Mouse (Mus musculus) hindbrain, embryonic 15.5 days (tissue): ENCODE measurements at regions not wholly inside any gene's neighbourhood (a gene's known extent, or its start where the extent isn't known, plus 50 kb on each side); places are given as distances from the start of the nearest gene placed in this dataset.

Experiments
- ATAC-seq: fragments of 200-750 bp; cut with Nextera tagmentation; 2 replicates; pipeline ENCODE4 v1.8.0; 2017; ENCODE audit warnings: low read depth, moderate number of reproducible peaks, moderate TSS enrichment; ENCODE audit not compliant: low FRiP score
- H3K27ac ChIP-seq: fragments of 300-500 bp; sonication (generic); replicated peaks from 2 replicates; pipeline ENCODE4 v1.5.1; 2015; ENCODE audit warnings: mild to moderate bottlenecking, inconsistent platforms
- H3K27me3 ChIP-seq: fragments of 300-500 bp; sonication (generic); 2 replicates; pipeline ENCODE4 v1.6.1; 2015; ENCODE audit warnings: control low read depth, inconsistent platforms
- H3K36me3 ChIP-seq: fragments of 300-500 bp; sonication (generic); 2 replicates; pipeline ENCODE4 v1.6.1; 2015; ENCODE audit warnings: control low read depth, inconsistent platforms
- H3K4me1 ChIP-seq: fragments of 300-500 bp; sonication (generic); replicated peaks from 2 replicates; pipeline ENCODE4 v1.6.1; 2015; ENCODE audit warnings: control low read depth, inconsistent platforms
- H3K4me2 ChIP-seq: fragments of 300-500 bp; sonication (generic); 2 replicates; pipeline ENCODE4 v1.6.1; 2015; ENCODE audit warnings: moderate library complexity, mild to moderate bottlenecking, inconsistent platforms
- H3K4me3 ChIP-seq: fragments of 300-500 bp; sonication (generic); 2 replicates; pipeline ENCODE4 v1.5.1; 2015; ENCODE audit warnings: mild to moderate bottlenecking, inconsistent platforms
- H3K9ac ChIP-seq: fragments of 300-500 bp; sonication (generic); 2 replicates; pipeline ENCODE4 v1.6.1; 2015; ENCODE audit warnings: inconsistent platforms
- H3K9me3 ChIP-seq: fragments of 300-500 bp; sonication (generic); 2 replicates; pipeline ENCODE4 v1.6.1; 2016; ENCODE audit warnings: control low read depth, inconsistent platforms
- WGBS: fragments of 180-500 bp; shearing (Covaris S2); methylation state at CpG from one replicate; pipeline ENCODE4 v1.1.7; 2015; 5-methylcytosine and 5-hydroxymethylcytosine counted together

GRCm38 (mm10) chr4:71932818-71933217, 175.1 kb upstream of the Gm11232 start:
- no peak overlapping the region for H3K9ac ChIP-seq
- no peaks in the 10 kb centered on the region for H3K27me3 ChIP-seq
- 64% methylated on average over 1 of the region's 1 CpGs for WGBS
- H3K27ac ChIP-seq, result no peak overlapping the region
- H3K4me3 ChIP-seq, result no peak overlapping the region
- H3K4me2 ChIP-seq, result no peak overlapping the region
- no peaks in the 10 kb centered on the region for H3K9me3 ChIP-seq
- H3K4me1 ChIP-seq, result 0 out of 2 replicates have a peak, but pooled peaks cover 2% of the 10 kb centered on the region
- no peaks in the 10 kb centered on the region for H3K36me3 ChIP-seq
- no peak for ATAC-seq

- Histone ChIP-seq H3K4me2 (no peak overlapping the region), H3K27me3 (no peaks in the 10 kb centered on the region), H3K36me3 (no peaks in the 10 kb centered on the region), H3K9me3 (no peaks in the 10 kb centered on the region), H3K4me3 (no peak overlapping the region), H3K9ac (no peak overlapping the region), H3K4me1 (no peaks in the 10 kb centered on the region), H3K27ac (no peak overlapping the region)
- 89% methylated on average over 1 of the region's 1 CpGs for whole genome bisulfite sequencing
- no peak for ATAC-seq
Observed at GRCm38 (mm10) chr4:71911551-71911950, 153.8 kb upstream of the Gm11232 start.

- ATAC-seq, result no peak
- H3K36me3 ChIP-seq, result no peaks in the 10 kb centered on the region
- H3K9ac ChIP-seq, result no peak overlapping the region
- H3K27ac ChIP-seq, result no peak overlapping the region
- no peak overlapping the region for H3K4me3 ChIP-seq
- WGBS, result 96% methylated on average over 4 of the region's 4 CpGs
- no peaks in the 10 kb centered on the region for H3K9me3 ChIP-seq
- no peaks in the 10 kb centered on the region for H3K27me3 ChIP-seq
- H3K4me2 ChIP-seq, result no peak overlapping the region
- H3K4me1 ChIP-seq, result no peaks in the 10 kb centered on the region
Observed at GRCm38 (mm10) chr4:71875651-71876050, 117.9 kb upstream of the Gm11232 start.

- Histone ChIP-seq H3K9me3 (no peaks in the 10 kb centered on the region), H3K4me3 (no peak overlapping the region), H3K36me3 (no peaks in the 10 kb centered on the region), H3K4me2 (no peak overlapping the region), H3K27ac (no peak overlapping the region), H3K27me3 (no peaks in the 10 kb centered on the region), H3K4me1 (no peaks in the 10 kb centered on the region), H3K9ac (no peak overlapping the region)
- WGBS, result 56% methylated on average over 1 of the region's 1 CpGs
- ATAC-seq, result no peak
Observed at GRCm38 (mm10) chr4:71866948-71867347, 109.2 kb upstream of the Gm11232 start.

GRCm38 (mm10) chr4:71841833-71842232, 84.1 kb upstream of the Gm11232 start:
- Histone ChIP-seq H3K27me3 (no peaks in the 10 kb centered on the region), H3K4me3 (no peak overlapping the region), H3K4me2 (no peak overlapping the region), H3K27ac (no peak overlapping the region), H3K9ac (no peak overlapping the region), H3K4me1 (peaks cover 19% of the 10 kb centered on the region), H3K36me3 (no peaks in the 10 kb centered on the region), H3K9me3 (no peaks in the 10 kb centered on the region)
- 76% methylated on average over 3 of the region's 3 CpGs for WGBS
- ATAC-seq, result no peak

- H3K36me3 ChIP-seq, result no peaks in the 10 kb centered on the region
- peaks cover 19% of the 10 kb centered on the region for H3K4me1 ChIP-seq
- ATAC-seq, result peak; percentile 39; the same call in 1 of the 2 replicates
- no peak overlapping the region for H3K4me3 ChIP-seq
- no peaks in the 10 kb centered on the region for H3K27me3 ChIP-seq
- no peak overlapping the region for H3K9ac ChIP-seq
- no peaks in the 10 kb centered on the region for H3K9me3 ChIP-seq
- 63% methylated on average over 1 of the region's 1 CpGs for WGBS
- no peak overlapping the region for H3K4me2 ChIP-seq
- H3K27ac ChIP-seq, result peak overlapping the region; percentile 25
Observed at GRCm38 (mm10) chr4:71840774-71841146, 83.0 kb upstream of the Gm11232 start.

- 32% methylated on average over 5 of the region's 5 CpGs for WGBS
- ATAC-seq, result peak; percentile 85
- H3K4me2 ChIP-seq, result no peak overlapping the region
- H3K27ac ChIP-seq, result peak overlapping the region; percentile 25
- no peaks in the 10 kb centered on the region for H3K27me3 ChIP-seq
- H3K9me3 ChIP-seq, result no peaks in the 10 kb centered on the region
- H3K4me1 ChIP-seq, result peaks cover 19% of the 10 kb centered on the region
- no peaks in the 10 kb centered on the region for H3K36me3 ChIP-seq
- H3K4me3 ChIP-seq, result no peak overlapping the region
- no peak overlapping the region for H3K9ac ChIP-seq
Observed at GRCm38 (mm10) chr4:71839803-71840773, 82.3 kb upstream of the Gm11232 start.

GRCm38 (mm10) chr4:71839134-71839802, 81.5 kb upstream of the Gm11232 start:
- H3K36me3 ChIP-seq, result no peaks in the 10 kb centered on the region
- H3K9me3 ChIP-seq, result no peaks in the 10 kb centered on the region
- no peak for ATAC-seq
- H3K27me3 ChIP-seq, result no peaks in the 10 kb centered on the region
- no peak overlapping the region for H3K9ac ChIP-seq
- no peak overlapping the region for H3K4me3 ChIP-seq
- no peak overlapping the region for H3K27ac ChIP-seq
- WGBS, result 74% methylated on average over 3 of the region's 3 CpGs
- H3K4me2 ChIP-seq, result no peak overlapping the region
- H3K4me1 ChIP-seq, result peaks cover 19% of the 10 kb centered on the region

- H3K36me3 ChIP-seq, result no peaks in the 10 kb centered on the region
- no peak overlapping the region for H3K4me3 ChIP-seq
- no peak overlapping the region for H3K27ac ChIP-seq
- no peaks in the 10 kb centered on the region for H3K27me3 ChIP-seq
- no peak for ATAC-seq
- H3K4me1 ChIP-seq, result peaks cover 12% of the 10 kb centered on the region
- no peak overlapping the region for H3K9ac ChIP-seq
- no peaks in the 10 kb centered on the region for H3K9me3 ChIP-seq
- no peak overlapping the region for H3K4me2 ChIP-seq
- 90% methylated on average over 1 of the region's 1 CpGs for WGBS
Observed at GRCm38 (mm10) chr4:71835737-71836136, 78.0 kb upstream of the Gm11232 start.

- H3K9ac ChIP-seq, result no peak overlapping the region
- 72% methylated on average over 4 of the region's 4 CpGs for WGBS
- H3K9me3 ChIP-seq, result no peaks in the 10 kb centered on the region
- H3K4me2 ChIP-seq, result no peak overlapping the region
- no peak overlapping the region for H3K4me3 ChIP-seq
- no peaks in the 10 kb centered on the region for H3K36me3 ChIP-seq
- no peak for ATAC-seq
- peaks cover 7% of the 10 kb centered on the region; the same call in 1 of the 2 replicates for H3K4me1 ChIP-seq
- no peak overlapping the region for H3K27ac ChIP-seq
- H3K27me3 ChIP-seq, result no peaks in the 10 kb centered on the region
Observed at GRCm38 (mm10) chr4:71811444-71811843, 53.7 kb upstream of the Gm11232 start.

GRCm38 (mm10) chr4:71808271-71808670, 50.5 kb upstream of the Gm11232 start:
- Histone ChIP-seq H3K27ac (no peak overlapping the region), H3K36me3 (no peaks in the 10 kb centered on the region), H3K9ac (no peak overlapping the region), H3K4me2 (no peak overlapping the region), H3K4me1 (peaks cover 7% of the 10 kb centered on the region; the same call in 1 of the 2 replicates), H3K4me3 (no peak overlapping the region), H3K27me3 (no peaks in the 10 kb centered on the region), H3K9me3 (no peaks in the 10 kb centered on the region)
- ATAC-seq, result no peak
- 26% methylated on average over 2 of the region's 2 CpGs for WGBS
